Mouse (Mus musculus): ENCODE results near the gene Bsn.

The Bsn gene

GRCm38 (mm10) chr9:108054331-108055040 lies 135.7 kb downstream of the Bsn start:
- DNase-seq (ENCODE audit: low spot score): no peak

GRCm38 (mm10) chr9:108053665-108054225 lies 136.4 kb downstream of the Bsn start:
- no peak for DNase-seq (ENCODE audit: low spot score)

GRCm38 (mm10) chr9:108052885-108053664 lies 137.1 kb downstream of the Bsn start, which contains the start of gene Amigo3:
Gene Amigo3 (plus strand): TSS chr9:108053159.
- peak; percentile 95 for DNase-seq (ENCODE audit: low spot score)

GRCm38 (mm10) chr9:108052411-108052810 lies 137.8 kb downstream of the Bsn start:
- no peak for DNase-seq (ENCODE audit: low spot score)

- no peak for DNase-seq (ENCODE audit: low spot score)
These were observed 138.3 kb downstream of the Bsn start for GRCm38 (mm10) chr9:108051931-108052220.

GRCm38 (mm10) chr9:108051184-108051930 lies 138.8 kb downstream of the Bsn start:
- DNase-seq (ENCODE audit: low spot score): no peak

- no peak for DNase-seq (ENCODE audit: low spot score)
These were observed 140.5 kb downstream of the Bsn start for GRCm38 (mm10) chr9:108049561-108050251.

GRCm38 (mm10) chr9:108049016-108049455 lies 141.1 kb downstream of the Bsn start, which contains the start of gene Gmppb:
Gene Gmppb (plus strand): TSS chr9:108049242.
- DNase-seq (ENCODE audit: low spot score): peak; percentile 97

- no peak for DNase-seq (ENCODE audit: low spot score)
These were observed 141.6 kb downstream of the Bsn start for GRCm38 (mm10) chr9:108048566-108048955.

- DNase-seq (ENCODE audit: low spot score): no peak
These were observed 142.3 kb downstream of the Bsn start for GRCm38 (mm10) chr9:108047601-108048565.

GRCm38 (mm10) chr9:108046582-108046981 lies 143.6 kb downstream of the Bsn start:
- DNase-seq (ENCODE audit: low spot score): no peak
